Mouse (Mus musculus) heart, embryonic 14.5 days (tissue): ENCODE measurements around the gene Ctnnbl1. TPM values are rescaled to one million over a fixed set of nuclear protein-coding genes. Genes with fewer than 3 reads are reported as not detected.

Experiments
- ATAC-seq: fragments of 200-750 bp; cut with Nextera tagmentation; 2 replicates; pipeline ENCODE4 v1.8.0; 2017; ENCODE audit warnings: low read depth, moderate TSS enrichment; ENCODE audit not compliant: insufficient number of reproducible peaks, insufficient read depth, low FRiP score
- H3K27ac ChIP-seq, 2 experiments: fragments of 200-500 bp in 1 of 2; fragments of 300-500 bp in 1 of 2; sonication (generic) in 1 of 2; replicated peaks in 1 of 2; 2 replicates each; pipeline ENCODE4 v1.5.1; 2012 to 2014; ENCODE audit warnings: low read depth in 2 of 2, low read length in 2 of 2, control low read depth in 1 of 2, mild to moderate bottlenecking in 1 of 2, mixed read lengths in 1 of 2; ENCODE audit not compliant: control insufficient read depth in 1 of 2, insufficient read depth in 1 of 2
- H3K27me3 ChIP-seq: fragments of 300-500 bp; sonication (generic); 2 replicates; pipeline ENCODE4 v1.6.1; 2014; ENCODE audit warnings: mild to moderate bottlenecking, low read length, control low read depth; ENCODE audit not compliant: control insufficient read depth, insufficient read depth
- H3K36me3 ChIP-seq: fragments of 300-500 bp; sonication (generic); 2 replicates; pipeline ENCODE4 v1.6.1; 2014; ENCODE audit warnings: mild to moderate bottlenecking, control low read depth, low read length, mixed read lengths; ENCODE audit not compliant: control insufficient read depth, insufficient read depth
- H3K4me1 ChIP-seq, 2 experiments: fragments of 200-500 bp in 1 of 2; fragments of 300-500 bp in 1 of 2; sonication (generic) in 1 of 2; 2 replicates each; pipeline ENCODE4 v1.6.1; 2012 to 2014; ENCODE audit warnings: low read length in 2 of 2, control low read depth in 1 of 2, mixed read lengths in 1 of 2; ENCODE audit not compliant: control insufficient read depth in 2 of 2, insufficient read depth in 2 of 2
- H3K4me2 ChIP-seq: fragments of 300-500 bp; sonication (generic); 2 replicates; pipeline ENCODE4 v1.6.1; 2014; ENCODE audit warnings: mild to moderate bottlenecking, low read length
- H3K4me3 ChIP-seq, 2 experiments: fragments of 200-500 bp in 1 of 2; fragments of 300-500 bp in 1 of 2; sonication (generic) in 1 of 2; 2 replicates each; pipeline ENCODE4 v1.5.1; 2012 to 2014; ENCODE audit warnings: low read length in 2 of 2, mild to moderate bottlenecking in 2 of 2, control low read depth in 1 of 2, low read depth in 1 of 2, moderate library complexity in 1 of 2; ENCODE audit not compliant: control insufficient read depth in 1 of 2, insufficient read depth in 1 of 2
- H3K9ac ChIP-seq: fragments of 300-500 bp; sonication (generic); 2 replicates; pipeline ENCODE4 v1.6.1; 2014; ENCODE audit warnings: mild to moderate bottlenecking, low read length
- H3K9me3 ChIP-seq: fragments of 300-500 bp; sonication (generic); 2 replicates; pipeline ENCODE4 v1.6.1; 2016; ENCODE audit warnings: low read length, control low read depth; ENCODE audit not compliant: control insufficient read depth
- WGBS: fragments of 180-500 bp; shearing (Covaris S2); extraction: QIAGEN DNeasy Blood & Tissue Kit; methylation state at CpG from one replicate; pipeline ENCODE4 v1.1.7; 2014; 5-methylcytosine and 5-hydroxymethylcytosine counted together
- polyA plus RNA-seq: library from polyadenylated mRNA; unstranded; fragments of >200 nt; fragmentation: Nextera tagmentation; extraction: Ambion mirVana; gene quantifications from 2 replicates; pipeline ENCODE4 v1.2.1, GENCODE M21; 2014

The Ctnnbl1 gene
- polyA plus RNA-seq, 1 experiment from 2014 or later: 29.7 TPM

DNA sequence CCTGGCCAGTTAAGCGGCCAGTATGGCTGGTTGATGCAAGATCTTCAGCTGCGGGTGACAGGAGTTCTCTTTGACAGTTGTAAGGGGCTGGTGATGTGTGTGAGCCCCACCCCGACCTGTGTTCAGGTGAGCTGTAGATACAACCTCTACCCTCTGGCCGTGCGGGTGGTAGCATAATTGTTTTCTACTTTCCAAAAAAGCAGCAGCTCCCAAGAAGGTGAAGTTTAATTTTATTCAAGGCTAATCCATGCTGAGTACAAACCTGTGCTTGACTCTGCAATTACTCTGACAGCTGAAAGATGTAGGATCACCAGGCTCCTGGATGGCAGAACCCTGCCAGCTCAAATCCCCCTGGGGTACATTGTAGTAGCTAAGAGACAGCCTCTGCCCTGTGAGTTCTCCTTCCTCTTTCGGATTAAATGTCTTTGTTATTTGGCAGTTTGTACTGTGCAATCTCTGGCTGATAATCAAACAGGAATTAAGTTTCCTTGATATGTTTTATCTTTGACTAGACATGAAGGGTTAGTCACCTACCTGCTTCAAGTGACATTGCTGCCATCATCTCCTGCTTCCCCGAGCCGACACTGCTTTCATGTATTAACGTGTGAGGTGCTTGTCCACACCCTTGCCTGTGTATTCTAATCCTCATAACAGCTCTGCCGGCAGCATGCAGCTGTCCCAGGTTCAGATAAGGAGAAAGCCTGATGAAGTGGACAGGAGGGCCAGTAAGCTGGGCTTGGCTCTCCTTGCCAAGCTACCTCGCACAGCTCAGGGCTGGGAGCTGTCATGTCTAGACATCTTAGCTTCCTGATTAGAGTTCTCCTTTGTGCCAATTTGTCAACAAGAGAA lies 77.1 kb downstream of the Ctnnbl1 start:
- Histone ChIP-seq H3K4me2 (no peak overlapping the region), H3K9me3 (no peaks in the 10 kb centered on the region), H3K4me3 (no peak overlapping the region), H3K27ac (no peak overlapping the region), H3K27me3 (peaks cover 2% of the 10 kb centered on the region; the same call in 1 of the 2 replicates), H3K36me3 (peaks cover 1% of the 10 kb centered on the region; the same call in 1 of the 2 replicates), H3K9ac (no peak overlapping the region), H3K4me1 (peaks cover 22 to 32% of the 10 kb centered on the region in 2 experiments)
- WGBS: 39% methylated on average over 11 of the region's 11 CpGs
- no peak for ATAC-seq

DNA sequence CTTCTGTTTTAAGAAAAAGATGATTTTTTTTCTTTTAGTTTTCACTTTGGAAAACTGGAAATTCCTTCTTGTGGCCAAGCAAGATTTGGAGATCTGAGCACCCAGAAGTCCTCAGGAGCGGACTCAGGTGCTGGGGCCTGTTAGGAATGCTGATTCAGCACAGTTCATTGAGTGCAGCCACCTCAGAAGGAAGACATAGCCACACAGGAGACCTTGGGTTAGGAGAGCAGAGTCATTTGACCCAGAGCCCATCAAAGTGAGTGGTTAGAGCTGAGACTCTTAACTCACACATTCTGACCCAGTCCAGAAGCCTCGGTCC lies 77.7 kb downstream of the Ctnnbl1 start:
- Histone ChIP-seq H3K4me3 (no peak overlapping the region), H3K4me2 (no peak overlapping the region), H3K27me3 (peaks cover 1% of the 10 kb centered on the region; the same call in 1 of the 2 replicates), H3K4me1 (peaks cover 25 to 38% of the 10 kb centered on the region in 2 experiments), H3K9me3 (no peaks in the 10 kb centered on the region), H3K27ac (no peak overlapping the region), H3K9ac (no peak overlapping the region), H3K36me3 (peaks cover 7% of the 10 kb centered on the region; the same call in 1 of the 2 replicates)
- ATAC-seq: no peak
- WGBS: 84% methylated on average over 2 of the region's 2 CpGs

DNA sequence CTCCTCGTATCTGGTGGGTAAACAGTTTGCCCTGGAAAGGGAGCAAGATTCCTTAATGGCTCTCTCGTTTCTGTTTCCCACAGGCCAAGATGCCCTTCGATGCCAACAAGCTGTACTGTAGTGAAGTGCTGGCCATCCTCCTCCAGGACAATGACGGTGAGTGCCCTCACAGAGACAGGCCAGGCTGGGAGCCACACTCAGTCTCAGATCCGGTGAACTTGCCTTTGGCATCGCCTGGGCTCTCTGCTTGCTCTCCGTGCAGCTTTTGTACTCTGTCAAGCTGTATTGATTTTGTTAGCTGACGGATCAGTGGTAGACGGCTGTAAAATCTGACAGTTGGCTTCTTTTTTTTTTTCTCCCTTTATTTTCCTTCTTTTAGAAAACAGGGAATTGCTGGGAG lies 80.5 kb downstream of the Ctnnbl1 start:
- peak overlapping the region in 1 of 2 experiments; percentile 89; a peak in 1 of 4 replicates for H3K27ac ChIP-seq
- no peak overlapping the region for H3K4me2 ChIP-seq
- peaks cover 7% of the 10 kb centered on the region; the same call in 1 of the 2 replicates for H3K36me3 ChIP-seq
- H3K27me3 ChIP-seq: no peaks in the 10 kb centered on the region; the same call in 1 of the 2 replicates
- WGBS: 77% methylated on average over 9 of the region's 9 CpGs
- no peak for ATAC-seq
- H3K4me3 ChIP-seq: no peak overlapping the region
- no peak overlapping the region for H3K9ac ChIP-seq
- no peaks in the 10 kb centered on the region for H3K9me3 ChIP-seq
- H3K4me1 ChIP-seq: peaks cover 26 to 41% of the 10 kb centered on the region in 2 experiments

DNA sequence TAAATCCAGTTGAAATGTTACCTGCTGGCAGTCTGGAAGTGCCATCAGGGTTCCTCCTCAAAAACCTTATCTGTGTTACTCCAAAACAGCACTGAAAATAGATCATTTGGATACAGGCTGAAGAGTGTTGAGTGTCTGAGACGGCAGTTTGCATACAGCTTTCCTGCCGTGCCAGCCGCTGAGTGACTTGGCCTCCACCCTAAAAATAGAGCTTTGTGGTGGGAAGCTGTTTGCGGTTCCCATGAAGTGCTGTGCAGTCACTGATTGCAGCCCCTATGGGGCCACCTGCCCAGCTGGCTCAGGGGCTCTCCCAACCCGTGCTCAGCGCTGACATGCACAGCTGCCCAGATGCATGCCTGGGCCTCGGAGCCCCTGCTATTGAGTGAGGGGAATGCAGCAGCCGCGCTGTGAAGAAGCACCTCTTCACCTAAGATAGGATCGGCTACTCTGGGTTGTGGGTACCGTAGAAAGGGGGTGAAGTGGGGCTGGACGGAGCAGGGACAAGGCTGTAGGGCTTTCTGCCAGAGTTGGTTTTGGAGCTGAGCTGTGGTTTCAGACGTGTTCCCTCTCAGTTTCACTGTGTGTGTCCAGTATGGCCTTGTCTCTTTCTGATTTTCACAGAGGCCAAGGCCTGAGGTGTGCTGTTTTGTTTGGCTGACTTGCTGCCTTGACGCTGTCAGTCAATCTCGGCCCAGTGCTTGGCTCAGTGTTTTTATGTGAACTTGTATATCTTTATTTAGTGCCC lies 81.5 kb downstream of the Ctnnbl1 start:
- Histone ChIP-seq H3K9ac (peak overlapping the region; percentile 56), H3K27me3 (no peaks in the 10 kb centered on the region), H3K9me3 (no peaks in the 10 kb centered on the region), H3K4me2 (peak overlapping the region; percentile 54), H3K27ac (peak overlapping the region; percentile 83 to 89), H3K36me3 (peaks cover 7% of the 10 kb centered on the region; the same call in 1 of the 2 replicates), H3K4me1 (peaks cover 28 to 46% of the 10 kb centered on the region in 2 experiments), H3K4me3 (peak overlapping the region in 1 of 2 experiments; percentile 21; a peak in 2 of 4 replicates)
- peak; percentile 74; the same call in 1 of the 2 replicates for ATAC-seq
- WGBS: 26% methylated on average over 15 of the region's 15 CpGs

DNA sequence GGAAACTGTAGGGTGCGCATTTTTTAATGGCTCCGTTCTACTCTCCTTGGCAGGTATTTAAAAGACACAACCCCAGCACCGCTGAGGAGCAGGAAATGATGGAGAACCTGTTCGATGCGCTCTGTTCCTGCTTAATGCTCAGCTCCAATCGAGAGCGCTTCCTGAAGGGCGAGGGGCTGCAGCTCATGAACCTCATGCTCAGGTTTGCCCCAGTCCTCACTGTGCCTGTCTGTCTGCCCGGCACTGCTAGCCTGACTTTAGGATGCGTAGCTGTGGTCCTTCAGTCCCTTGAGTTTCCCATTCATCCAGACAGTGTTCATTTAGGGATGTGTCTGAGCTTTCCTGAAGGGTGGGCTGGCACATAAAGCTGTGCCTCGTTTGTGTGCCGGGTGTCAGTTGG lies 82.2 kb downstream of the Ctnnbl1 start:
- ATAC-seq: no peak
- Histone ChIP-seq H3K27ac (peak overlapping the region in 1 of 2 experiments; percentile 89; a peak in 2 of 4 replicates), H3K4me2 (0 out of 2 replicates have a peak overlapping the region, but pooled peaks have one; percentile 54), H3K27me3 (no peaks in the 10 kb centered on the region), H3K4me1 (peaks cover 29 to 46% of the 10 kb centered on the region in 2 experiments), H3K36me3 (peaks cover 7% of the 10 kb centered on the region; the same call in 1 of the 2 replicates), H3K9me3 (no peaks in the 10 kb centered on the region), H3K9ac (0 out of 2 replicates have a peak overlapping the region, but pooled peaks have one; percentile 56), H3K4me3 (no peak overlapping the region)
- 88% methylated on average over 12 of the region's 12 CpGs for WGBS

DNA sequence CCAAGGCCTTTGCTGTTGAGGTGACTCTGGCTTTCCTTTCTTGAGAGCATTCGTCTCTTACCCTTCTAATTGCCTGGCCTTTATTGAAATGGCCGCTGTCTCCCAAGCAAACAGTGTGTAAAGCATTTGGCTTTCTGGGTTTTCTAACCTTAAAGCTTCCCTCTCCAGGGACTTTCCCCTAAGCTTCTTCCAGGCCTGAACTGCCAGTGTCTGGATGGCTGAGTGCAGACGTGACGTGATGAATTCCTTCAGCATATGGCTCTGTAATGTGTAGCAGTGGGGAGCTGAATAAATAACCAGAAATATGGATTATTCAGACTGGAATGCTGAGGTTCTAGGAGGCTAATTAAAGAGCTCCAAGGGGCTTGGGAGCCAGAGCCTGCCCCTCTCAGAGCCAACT lies 84.1 kb downstream of the Ctnnbl1 start:
- H3K4me2 ChIP-seq: no peak overlapping the region
- no peak overlapping the region for H3K4me3 ChIP-seq
- H3K4me1 ChIP-seq: peaks cover 31 to 47% of the 10 kb centered on the region in 2 experiments
- WGBS: 79% methylated on average over 4 of the region's 4 CpGs
- H3K27ac ChIP-seq: no peak overlapping the region
- H3K36me3 ChIP-seq: peaks cover 7% of the 10 kb centered on the region; the same call in 1 of the 2 replicates
- no peaks in the 10 kb centered on the region for H3K27me3 ChIP-seq
- H3K9me3 ChIP-seq: no peaks in the 10 kb centered on the region
- H3K9ac ChIP-seq: no peak overlapping the region
- ATAC-seq: no peak

DNA sequence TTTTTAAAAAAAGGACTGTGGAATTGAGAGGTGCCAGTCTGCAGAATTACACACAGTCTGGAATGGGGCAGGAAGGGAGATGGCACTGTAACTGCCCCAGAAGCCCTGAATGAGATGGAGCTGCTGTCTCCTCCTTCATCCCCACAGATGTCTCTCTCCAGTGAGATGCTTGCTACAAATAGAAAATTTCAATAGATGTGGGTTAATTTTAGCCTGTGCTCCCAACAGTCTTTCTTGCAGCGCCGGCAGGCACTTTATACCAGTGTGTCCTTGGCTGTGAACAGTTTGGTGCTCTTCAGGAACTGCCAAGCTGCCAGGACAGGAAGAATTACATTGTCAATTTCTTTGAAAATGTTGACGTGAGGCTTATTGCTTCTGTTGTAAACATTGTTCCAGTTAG lies 86.3 kb downstream of the Ctnnbl1 start:
- H3K27me3 ChIP-seq: no peaks in the 10 kb centered on the region
- 36% methylated on average over 3 of the region's 3 CpGs for WGBS
- peaks cover 24 to 36% of the 10 kb centered on the region in 2 experiments for H3K4me1 ChIP-seq
- ATAC-seq: peak; percentile 36; the same call in 1 of the 2 replicates
- peaks cover 7% of the 10 kb centered on the region; the same call in 1 of the 2 replicates for H3K36me3 ChIP-seq
- H3K4me2 ChIP-seq: peak overlapping the region; percentile 38
- no peaks in the 10 kb centered on the region for H3K9me3 ChIP-seq
- H3K27ac ChIP-seq: peak overlapping the region; percentile 50 to 67
- no peak overlapping the region for H3K9ac ChIP-seq
- H3K4me3 ChIP-seq: no peak overlapping the region
